Mouse (Mus musculus): ENCODE measurements around the gene Stk32b. TPM values are rescaled to one million over a fixed set of nuclear protein-coding genes. Genes with fewer than 3 reads are reported as not detected.
A peak's percentile ranks its signal among the peaks of the same experiment; 100 is the strongest.

The Stk32b gene
- polyA plus RNA-seq, 1 experiment from 2014 or later, result 0.48 TPM

GRCm38 (mm10) chr5:37730781-37731180 is 13.8 kb upstream of the Stk32b start:
- Histone ChIP-seq H3K36me3 (ENCODE audit: control insufficient read depth, insufficient read depth, low read length) (no peaks in the 10 kb centered on the region), H3K4me3 (replicated peaks; ENCODE audit: low read length) (no peak overlapping the region), H3K4me1 (ENCODE audit: control insufficient read depth, insufficient read depth, low read length) (no peaks in the 10 kb centered on the region), H3K9me3 (replicated peaks; ENCODE audit: control insufficient read depth, low read length) (no peaks in the 10 kb centered on the region), H3K27ac (ENCODE audit: low read length) (no peak overlapping the region), H3K9ac (ENCODE audit: low read length) (no peak overlapping the region), H3K27me3 (ENCODE audit: control insufficient read depth, insufficient read depth, low read length) (no peaks in the 10 kb centered on the region), H3K4me2 (ENCODE audit: low read depth, low read length) (no peak overlapping the region)
- ATAC-seq (ENCODE audit: insufficient read depth, low FRiP score), result no peak
- 89% methylated on average over 2 of the region's 2 CpGs for WGBS

- H3K27me3 ChIP-seq (ENCODE audit: control insufficient read depth, insufficient read depth, low read length), result no peaks in the 10 kb centered on the region
- H3K36me3 ChIP-seq (ENCODE audit: control insufficient read depth, insufficient read depth, low read length), result no peaks in the 10 kb centered on the region
- peaks cover 4% of the 10 kb centered on the region for H3K4me1 ChIP-seq (ENCODE audit: control insufficient read depth, insufficient read depth, low read length)
- no peak overlapping the region for H3K27ac ChIP-seq (ENCODE audit: low read length)
- no peaks in the 10 kb centered on the region for H3K9me3 ChIP-seq (replicated peaks; ENCODE audit: control insufficient read depth, low read length)
- ATAC-seq (ENCODE audit: insufficient read depth, low FRiP score), result 0 out of 2 replicates have a peak, but pooled peaks have one; percentile 17
- H3K4me3 ChIP-seq (replicated peaks; ENCODE audit: low read length), result no peak overlapping the region
- H3K9ac ChIP-seq (ENCODE audit: low read length), result no peak overlapping the region
- H3K4me2 ChIP-seq (ENCODE audit: low read depth, low read length), result no peak overlapping the region
- WGBS, result 65% methylated on average over 4 of the region's 4 CpGs
Measured at GRCm38 (mm10) chr5:37725220-37725886, 8.4 kb upstream of the Stk32b start.

GRCm38 (mm10) chr5:37720670-37721069 is 3.7 kb upstream of the Stk32b start:
- Histone ChIP-seq H3K36me3 (ENCODE audit: control insufficient read depth, insufficient read depth, low read length) (no peaks in the 10 kb centered on the region), H3K27ac (ENCODE audit: low read length) (no peak overlapping the region), H3K27me3 (ENCODE audit: control insufficient read depth, insufficient read depth, low read length) (peaks cover 12% of the 10 kb centered on the region), H3K4me2 (ENCODE audit: low read depth, low read length) (no peak overlapping the region), H3K9ac (ENCODE audit: low read length) (no peak overlapping the region), H3K9me3 (replicated peaks; ENCODE audit: control insufficient read depth, low read length) (no peaks in the 10 kb centered on the region), H3K4me1 (ENCODE audit: control insufficient read depth, insufficient read depth, low read length) (peaks cover 12% of the 10 kb centered on the region), H3K4me3 (replicated peaks; ENCODE audit: low read length) (no peak overlapping the region)
- ATAC-seq (ENCODE audit: insufficient read depth, low FRiP score), result no peak
- WGBS, result 11% methylated on average over 6 of the region's 6 CpGs

GRCm38 (mm10) chr5:37717384-37717963 is 503 bp upstream of the Stk32b start:
- peak overlapping the region; percentile 49 for H3K9ac ChIP-seq (ENCODE audit: low read length)
- no peak overlapping the region for H3K27ac ChIP-seq (ENCODE audit: low read length)
- peak; percentile 48; the same call in 1 of the 2 replicates for ATAC-seq (ENCODE audit: insufficient read depth, low FRiP score)
- under 1% methylated on average over 13 of the region's 14 CpGs for WGBS
- H3K4me1 ChIP-seq (ENCODE audit: control insufficient read depth, insufficient read depth, low read length), result peaks cover 12% of the 10 kb centered on the region
- peak overlapping the region; percentile 76 for H3K4me2 ChIP-seq (ENCODE audit: low read depth, low read length)
- no peaks in the 10 kb centered on the region for H3K36me3 ChIP-seq (ENCODE audit: control insufficient read depth, insufficient read depth, low read length)
- peak overlapping the region; percentile 44 for H3K4me3 ChIP-seq (replicated peaks; ENCODE audit: low read length)
- H3K27me3 ChIP-seq (ENCODE audit: control insufficient read depth, insufficient read depth, low read length), result peaks cover 19% of the 10 kb centered on the region
- no peaks in the 10 kb centered on the region for H3K9me3 ChIP-seq (replicated peaks; ENCODE audit: control insufficient read depth, low read length)

- no peak overlapping the region for H3K4me3 ChIP-seq (replicated peaks; ENCODE audit: low read length)
- H3K27me3 ChIP-seq (ENCODE audit: control insufficient read depth, insufficient read depth, low read length), result no peaks in the 10 kb centered on the region
- H3K9ac ChIP-seq (ENCODE audit: low read length), result no peak overlapping the region
- no peaks in the 10 kb centered on the region for H3K4me1 ChIP-seq (ENCODE audit: control insufficient read depth, insufficient read depth, low read length)
- peak; percentile 75 for ATAC-seq (ENCODE audit: insufficient read depth, low FRiP score)
- H3K27ac ChIP-seq (ENCODE audit: low read length), result no peak overlapping the region
- 69% methylated on average over 5 of the region's 5 CpGs for WGBS
- H3K36me3 ChIP-seq (ENCODE audit: control insufficient read depth, insufficient read depth, low read length), result no peaks in the 10 kb centered on the region
- H3K4me2 ChIP-seq (ENCODE audit: low read depth, low read length), result no peak overlapping the region
- H3K9me3 ChIP-seq (replicated peaks; ENCODE audit: control insufficient read depth, low read length), result peaks cover 5% of the 10 kb centered on the region; the same call in 1 of the 2 replicates
Measured at GRCm38 (mm10) chr5:37709257-37709904, 7.6 kb downstream of the Stk32b start.

GRCm38 (mm10) chr5:37708124-37708523 is 8.8 kb downstream of the Stk32b start:
- Histone ChIP-seq H3K4me2 (ENCODE audit: low read depth, low read length) (no peak overlapping the region), H3K36me3 (ENCODE audit: control insufficient read depth, insufficient read depth, low read length) (no peaks in the 10 kb centered on the region), H3K27me3 (ENCODE audit: control insufficient read depth, insufficient read depth, low read length) (no peaks in the 10 kb centered on the region), H3K4me1 (ENCODE audit: control insufficient read depth, insufficient read depth, low read length) (no peaks in the 10 kb centered on the region), H3K27ac (ENCODE audit: low read length) (no peak overlapping the region), H3K4me3 (replicated peaks; ENCODE audit: low read length) (no peak overlapping the region), H3K9ac (ENCODE audit: low read length) (no peak overlapping the region), H3K9me3 (replicated peaks; ENCODE audit: control insufficient read depth, low read length) (peaks cover 5% of the 10 kb centered on the region; the same call in 1 of the 2 replicates)
- WGBS, result 72% methylated on average over 3 of the region's 3 CpGs
- no peak for ATAC-seq (ENCODE audit: insufficient read depth, low FRiP score)

- Histone ChIP-seq H3K27ac (ENCODE audit: low read length) (no peak overlapping the region), H3K4me3 (replicated peaks; ENCODE audit: low read length) (no peak overlapping the region), H3K9me3 (replicated peaks; ENCODE audit: control insufficient read depth, low read length) (peaks cover 7% of the 10 kb centered on the region; the same call in 1 of the 2 replicates), H3K4me1 (ENCODE audit: control insufficient read depth, insufficient read depth, low read length) (no peaks in the 10 kb centered on the region), H3K27me3 (ENCODE audit: control insufficient read depth, insufficient read depth, low read length) (no peaks in the 10 kb centered on the region), H3K4me2 (ENCODE audit: low read depth, low read length) (no peak overlapping the region), H3K36me3 (ENCODE audit: control insufficient read depth, insufficient read depth, low read length) (no peaks in the 10 kb centered on the region), H3K9ac (ENCODE audit: low read length) (no peak overlapping the region)
- ATAC-seq (ENCODE audit: insufficient read depth, low FRiP score), result no peak
- 89% methylated on average over 2 of the region's 2 CpGs for WGBS
Measured at GRCm38 (mm10) chr5:37704962-37705361, 12.0 kb downstream of the Stk32b start.

GRCm38 (mm10) chr5:37699757-37700156 is 17.2 kb downstream of the Stk32b start:
- H3K9me3 ChIP-seq (replicated peaks; ENCODE audit: control insufficient read depth, low read length), result 0 out of 2 replicates have a peak, but pooled peaks cover 2% of the 10 kb centered on the region
- WGBS, result 52% methylated on average over 12 of the region's 12 CpGs
- no peaks in the 10 kb centered on the region for H3K27me3 ChIP-seq (ENCODE audit: control insufficient read depth, insufficient read depth, low read length)
- H3K27ac ChIP-seq (ENCODE audit: low read length), result no peak overlapping the region
- H3K9ac ChIP-seq (ENCODE audit: low read length), result no peak overlapping the region
- H3K4me3 ChIP-seq (replicated peaks; ENCODE audit: low read length), result no peak overlapping the region
- H3K4me1 ChIP-seq (ENCODE audit: control insufficient read depth, insufficient read depth, low read length), result no peaks in the 10 kb centered on the region
- no peaks in the 10 kb centered on the region for H3K36me3 ChIP-seq (ENCODE audit: control insufficient read depth, insufficient read depth, low read length)
- H3K4me2 ChIP-seq (ENCODE audit: low read depth, low read length), result no peak overlapping the region
- peak; percentile 73; the same call in 1 of the 2 replicates for ATAC-seq (ENCODE audit: insufficient read depth, low FRiP score)

- Histone ChIP-seq H3K4me2 (ENCODE audit: low read depth, low read length) (no peak overlapping the region), H3K36me3 (ENCODE audit: control insufficient read depth, insufficient read depth, low read length) (no peaks in the 10 kb centered on the region), H3K9me3 (replicated peaks; ENCODE audit: control insufficient read depth, low read length) (0 out of 2 replicates have a peak, but pooled peaks cover 2% of the 10 kb centered on the region), H3K9ac (ENCODE audit: low read length) (no peak overlapping the region), H3K27me3 (ENCODE audit: control insufficient read depth, insufficient read depth, low read length) (no peaks in the 10 kb centered on the region), H3K27ac (ENCODE audit: low read length) (no peak overlapping the region), H3K4me3 (replicated peaks; ENCODE audit: low read length) (no peak overlapping the region), H3K4me1 (ENCODE audit: control insufficient read depth, insufficient read depth, low read length) (no peaks in the 10 kb centered on the region)
- WGBS, result 80% methylated on average over 7 of the region's 7 CpGs
- ATAC-seq (ENCODE audit: insufficient read depth, low FRiP score), result no peak
Measured at GRCm38 (mm10) chr5:37697286-37697685, 19.7 kb downstream of the Stk32b start.

Measured in stomach, embryonic 16.5 days (tissue).